Mouse (Mus musculus) forelimb bud, embryonic 11.5 days (tissue): ENCODE results near the gene Antxr1.
A peak's percentile ranks its signal among the peaks of the same experiment; 100 is the strongest.

Source experiments
- DNase-seq: peaks from one replicate; pipeline ENCODE4 v3.0.0-alpha.2; 2012; ENCODE audit warnings: low read depth, low spot score

The Antxr1 gene

GRCm38 (mm10) chr6:87189755-87190154 is 145.9 kb downstream of the Antxr1 start:
- no peak for DNase-seq

GRCm38 (mm10) chr6:87186988-87187387 is 148.6 kb downstream of the Antxr1 start:
- peak; percentile 21 for DNase-seq

- DNase-seq: no peak
Observed at GRCm38 (mm10) chr6:87184418-87184817, 151.2 kb downstream of the Antxr1 start.

- no peak for DNase-seq
Observed at GRCm38 (mm10) chr6:87183981-87184380, 151.6 kb downstream of the Antxr1 start.

- DNase-seq: no peak
Observed at GRCm38 (mm10) chr6:87183159-87183558, 152.5 kb downstream of the Antxr1 start.

GRCm38 (mm10) chr6:87182736-87183135 is 152.9 kb downstream of the Antxr1 start:
- no peak for DNase-seq

GRCm38 (mm10) chr6:87171461-87171860 is 164.2 kb downstream of the Antxr1 start:
- no peak for DNase-seq

- no peak for DNase-seq
Observed at GRCm38 (mm10) chr6:87170875-87171274, 164.7 kb downstream of the Antxr1 start.

- no peak for DNase-seq
Observed at GRCm38 (mm10) chr6:87170277-87170676, 165.3 kb downstream of the Antxr1 start.

- no peak for DNase-seq
Observed at GRCm38 (mm10) chr6:87168021-87168420, 167.6 kb downstream of the Antxr1 start.

- no peak for DNase-seq
Observed at GRCm38 (mm10) chr6:87166673-87167305, 168.8 kb downstream of the Antxr1 start.

- DNase-seq: no peak
Observed at GRCm38 (mm10) chr6:87165536-87166311, 169.9 kb downstream of the Antxr1 start.

- DNase-seq: no peak
Observed at GRCm38 (mm10) chr6:87161391-87162263, 174.0 kb downstream of the Antxr1 start.

- DNase-seq: peak; percentile 77
Observed at GRCm38 (mm10) chr6:87160196-87160595, 175.4 kb downstream of the Antxr1 start.

- DNase-seq: no peak
Observed at GRCm38 (mm10) chr6:87158062-87158623, 177.5 kb downstream of the Antxr1 start.

- DNase-seq: no peak
Observed at GRCm38 (mm10) chr6:87153836-87154235, 181.8 kb downstream of the Antxr1 start.

GRCm38 (mm10) chr6:87153231-87153580 is 182.4 kb downstream of the Antxr1 start:
- no peak for DNase-seq

GRCm38 (mm10) chr6:87152461-87153230 is 183.0 kb downstream of the Antxr1 start:
- DNase-seq: no peak

GRCm38 (mm10) chr6:87151427-87151826 is 184.2 kb downstream of the Antxr1 start:
- peak; percentile 25 for DNase-seq

GRCm38 (mm10) chr6:87150471-87150870 is 185.2 kb downstream of the Antxr1 start:
- no peak for DNase-seq

GRCm38 (mm10) chr6:87147921-87148320 is 187.7 kb downstream of the Antxr1 start:
- DNase-seq: no peak
